Mouse (Mus musculus) ovary, postnatal 10 days (tissue): ENCODE measurements around the gene Ctxn1.

ENCODE experiments used
- DNase-seq: peaks from one replicate; pipeline ENCODE4 v3.0.0; 2022; ENCODE audit warnings: low spot score

The Ctxn1 gene

GRCm38 (mm10) chr8:4250306-4250970, 8.6 kb downstream of the Ctxn1 start:
- peak; percentile 62 for DNase-seq

- no peak for DNase-seq
Observed at GRCm38 (mm10) chr8:4249213-4249612, 9.9 kb downstream of the Ctxn1 start.

- DNase-seq: no peak
Observed at GRCm38 (mm10) chr8:4247951-4248540, 11.0 kb downstream of the Ctxn1 start, which contains the start of gene Tgfbr3l. TSS of gene Tgfbr3l (plus strand) at chr8:4248214.

GRCm38 (mm10) chr8:4247241-4247640, 11.8 kb downstream of the Ctxn1 start:
- DNase-seq: no peak

GRCm38 (mm10) chr8:4245737-4246136, 13.3 kb downstream of the Ctxn1 start:
- DNase-seq: no peak

- no peak for DNase-seq
Observed at GRCm38 (mm10) chr8:4245061-4245460, 14.0 kb downstream of the Ctxn1 start.

GRCm38 (mm10) chr8:4239193-4239890, 19.7 kb downstream of the Ctxn1 start:
- DNase-seq: no peak

- DNase-seq: peak; percentile 100
Observed at GRCm38 (mm10) chr8:4238434-4239192, 20.5 kb downstream of the Ctxn1 start, which contains the start of the genes Map2k7 and Gm49320. TSS of gene Map2k7 (plus strand) at chr8:4238740. TSS of gene Gm49320 (plus strand) at chr8:4238865.

GRCm38 (mm10) chr8:4237814-4238433, 21.1 kb downstream of the Ctxn1 start:
- DNase-seq: no peak

GRCm38 (mm10) chr8:4230612-4231351, 28.3 kb downstream of the Ctxn1 start:
- DNase-seq: no peak

- DNase-seq: no peak
Observed at GRCm38 (mm10) chr8:4229784-4230183, 29.3 kb downstream of the Ctxn1 start.

- DNase-seq: no peak
Observed at GRCm38 (mm10) chr8:4227919-4228318, 31.2 kb downstream of the Ctxn1 start.

- no peak for DNase-seq
Observed at GRCm38 (mm10) chr8:4226739-4227347, 32.2 kb downstream of the Ctxn1 start, which contains the start of gene Lrrc8e. TSS of gene Lrrc8e (plus strand) at chr8:4226827.

GRCm38 (mm10) chr8:4226323-4226722, 32.8 kb downstream of the Ctxn1 start:
- no peak for DNase-seq

GRCm38 (mm10) chr8:4222059-4222458, 37.0 kb downstream of the Ctxn1 start:
- DNase-seq: no peak

GRCm38 (mm10) chr8:4219617-4220016, 39.5 kb downstream of the Ctxn1 start:
- DNase-seq: no peak

- DNase-seq: no peak
Observed at GRCm38 (mm10) chr8:4216791-4217621, 42.1 kb downstream of the Ctxn1 start, which contains the start of gene Prr36. TSS of gene Prr36 (minus strand) at chr8:4217459.

GRCm38 (mm10) chr8:4216296-4216695, 42.8 kb downstream of the Ctxn1 start:
- DNase-seq: no peak
